Mouse (Mus musculus) forebrain, embryonic 15.5 days (tissue): ENCODE data around the gene Nipsnap2. TPM values are rescaled to one million over a fixed set of nuclear protein-coding genes. Genes with fewer than 3 reads are reported as not detected.

Source experiments
- ATAC-seq: fragments of 200-750 bp; cut with Nextera tagmentation; replicated peaks from 2 replicates; pipeline ENCODE4 v1.8.0; 2017; ENCODE audit warnings: mild to moderate bottlenecking, moderate TSS enrichment, moderate library complexity
- H3K27ac ChIP-seq: fragments of 300-500 bp; sonication (generic); replicated peaks from 2 replicates; pipeline ENCODE4 v1.5.1; 2015; ENCODE audit warnings: mild to moderate bottlenecking, inconsistent platforms
- H3K27me3 ChIP-seq: fragments of 300-500 bp; sonication (generic); 2 replicates; pipeline ENCODE4 v1.6.1; 2015; ENCODE audit warnings: inconsistent platforms
- H3K36me3 ChIP-seq: fragments of 300-500 bp; sonication (generic); 2 replicates; pipeline ENCODE4 v1.6.1; 2015; ENCODE audit warnings: mild to moderate bottlenecking, inconsistent platforms
- H3K4me1 ChIP-seq: fragments of 300-500 bp; sonication (generic); 2 replicates; pipeline ENCODE4 v1.6.1; 2015; ENCODE audit warnings: inconsistent platforms
- H3K4me2 ChIP-seq: fragments of 300-500 bp; sonication (generic); replicated peaks from 2 replicates; pipeline ENCODE4 v1.6.1; 2015; ENCODE audit warnings: mild to moderate bottlenecking, inconsistent platforms
- H3K4me3 ChIP-seq: fragments of 300-500 bp; sonication (generic); 2 replicates; pipeline ENCODE4 v1.5.1; 2015; ENCODE audit warnings: mild to moderate bottlenecking, inconsistent platforms
- H3K9ac ChIP-seq: fragments of 300-500 bp; sonication (generic); replicated peaks from 2 replicates; pipeline ENCODE4 v1.6.1; 2015; ENCODE audit warnings: mild to moderate bottlenecking, inconsistent platforms
- H3K9me3 ChIP-seq: fragments of 300-500 bp; sonication (generic); 2 replicates; pipeline ENCODE4 v1.6.1; 2016; ENCODE audit warnings: inconsistent platforms
- WGBS: fragments of 180-500 bp; shearing (Covaris S2); methylation state at CpG from one replicate; pipeline ENCODE4 v1.1.7; 2015; ENCODE audit warnings: mixed read lengths; 5-methylcytosine and 5-hydroxymethylcytosine counted together
- polyA plus RNA-seq: library from polyadenylated mRNA; unstranded; fragments of >200 nt; fragmentation: Nextera tagmentation; extraction: Ambion mirVana; gene quantifications from 2 replicates; pipeline ENCODE4 v1.2.1, GENCODE M21; 2015

Gene Nipsnap2
- polyA plus RNA-seq, 1 experiment from 2014 or later: 79.4 TPM

DNA sequence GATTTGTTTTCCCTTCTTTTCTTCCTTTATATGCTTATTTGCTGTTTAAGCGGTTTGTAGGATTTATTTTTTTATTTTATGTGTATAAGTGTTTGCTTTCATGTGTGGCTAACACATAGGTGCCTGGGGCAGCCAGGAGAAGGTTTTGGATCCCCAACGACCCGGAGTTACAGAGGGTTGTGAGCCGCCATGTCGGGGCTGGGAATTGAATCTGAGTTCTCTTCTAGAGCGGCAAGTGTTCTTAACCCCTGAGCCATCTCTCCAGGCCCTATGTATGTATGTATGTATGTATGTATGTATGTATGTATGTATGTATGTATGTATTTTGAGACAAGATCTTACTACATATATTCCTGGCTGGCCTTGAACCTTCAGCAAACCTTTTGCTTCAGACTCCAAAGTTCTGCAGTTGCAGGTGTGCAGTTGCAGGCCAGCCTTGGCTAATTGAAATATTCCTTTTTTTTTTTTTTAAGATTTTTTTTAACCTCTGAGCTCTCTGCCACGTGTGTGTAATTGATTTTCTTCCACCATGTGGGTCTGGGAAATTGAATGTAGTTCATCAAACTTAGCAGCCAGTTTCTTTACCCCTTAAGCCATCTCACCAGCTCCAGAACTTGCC, 1.0 kb downstream of the Nipsnap2 start:
- peak overlapping the region; percentile 91 for H3K4me3 ChIP-seq
- H3K27ac ChIP-seq: peak overlapping the region; percentile 93; the same call in 1 of the 2 replicates
- H3K4me1 ChIP-seq: peaks cover 11% of the 10 kb centered on the region
- peak overlapping the region; percentile 50 for H3K4me2 ChIP-seq
- no peaks in the 10 kb centered on the region for H3K36me3 ChIP-seq
- H3K9me3 ChIP-seq: no peaks in the 10 kb centered on the region
- ATAC-seq: no peak
- 15% methylated on average over 7 of the region's 7 CpGs for WGBS
- H3K9ac ChIP-seq: peak overlapping the region; percentile 96
- no peaks in the 10 kb centered on the region for H3K27me3 ChIP-seq

DNA sequence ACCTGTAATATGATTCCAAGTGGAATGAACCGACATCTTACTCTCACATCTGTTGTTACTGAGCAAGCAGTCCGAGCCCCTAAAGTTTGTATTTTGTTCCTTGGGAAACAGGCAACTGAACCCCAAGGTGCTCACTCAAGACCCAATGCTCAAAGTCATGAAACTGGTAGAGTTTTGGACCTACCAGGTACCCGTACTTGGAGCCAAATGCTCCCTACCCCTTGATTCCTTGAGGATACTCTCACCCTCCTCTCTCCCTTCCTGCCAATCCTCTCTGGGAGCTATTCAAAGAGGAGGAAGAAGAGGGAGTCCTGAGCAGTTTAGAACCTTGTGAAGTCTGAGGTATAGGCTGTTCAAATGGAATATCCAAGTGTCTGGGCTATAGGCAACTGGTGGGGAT, 1.9 kb downstream of the Nipsnap2 start:
- no peak overlapping the region for H3K27ac ChIP-seq
- H3K4me2 ChIP-seq: no peak overlapping the region
- no peak overlapping the region for H3K4me3 ChIP-seq
- H3K9ac ChIP-seq: no peak overlapping the region
- H3K9me3 ChIP-seq: no peaks in the 10 kb centered on the region
- H3K4me1 ChIP-seq: peaks cover 11% of the 10 kb centered on the region
- no peaks in the 10 kb centered on the region for H3K36me3 ChIP-seq
- no peaks in the 10 kb centered on the region for H3K27me3 ChIP-seq
- WGBS: 86% methylated on average over 3 of the region's 3 CpGs
- ATAC-seq: no peak

DNA sequence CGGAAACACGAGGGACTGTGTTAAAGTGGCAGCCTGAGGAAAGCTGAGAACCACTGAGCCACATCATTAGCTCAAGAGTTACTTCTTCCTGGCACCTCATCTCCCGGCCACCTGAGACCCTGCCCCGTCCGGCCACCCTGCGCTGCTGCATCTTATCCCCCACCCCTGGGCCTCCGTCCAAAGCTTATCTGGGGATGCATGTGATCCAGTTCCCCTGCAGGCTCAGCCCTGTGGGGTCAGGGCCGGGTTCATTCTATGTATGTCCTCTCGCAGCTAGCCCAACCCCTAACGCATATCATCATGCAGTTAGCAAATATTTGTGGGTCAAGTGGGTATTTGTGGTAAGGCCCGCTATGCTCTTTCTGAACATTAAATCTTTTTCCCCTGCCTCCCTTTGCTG, 4.4 kb downstream of the Nipsnap2 start:
- H3K4me2 ChIP-seq: no peak overlapping the region
- H3K27me3 ChIP-seq: no peaks in the 10 kb centered on the region
- no peaks in the 10 kb centered on the region for H3K36me3 ChIP-seq
- H3K4me1 ChIP-seq: peaks cover 11% of the 10 kb centered on the region
- ATAC-seq: no peak
- no peaks in the 10 kb centered on the region for H3K9me3 ChIP-seq
- H3K27ac ChIP-seq: no peak overlapping the region
- 75% methylated on average over 11 of the region's 11 CpGs for WGBS
- no peak overlapping the region for H3K9ac ChIP-seq
- no peak overlapping the region for H3K4me3 ChIP-seq

DNA sequence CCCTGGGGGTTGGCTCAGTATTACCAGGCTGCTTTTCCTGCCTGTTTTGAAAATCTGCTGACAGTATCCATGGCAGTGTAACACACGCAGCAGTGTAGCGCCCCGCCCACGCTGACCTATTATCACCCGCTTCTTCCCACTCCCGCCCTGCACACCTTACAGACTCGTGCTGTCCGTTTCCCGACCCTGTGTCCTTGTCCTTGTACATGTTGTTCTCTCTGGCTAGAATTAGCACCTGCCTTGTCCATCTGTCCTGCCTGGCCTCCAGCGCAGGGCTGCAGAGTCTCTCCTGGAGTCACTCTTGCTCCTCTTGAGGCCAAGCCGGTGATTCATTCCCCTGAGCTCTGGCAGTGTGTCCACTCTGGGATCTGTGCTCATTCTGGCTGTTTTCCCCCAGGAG, 5.5 kb downstream of the Nipsnap2 start:
- no peaks in the 10 kb centered on the region for H3K27me3 ChIP-seq
- H3K36me3 ChIP-seq: no peaks in the 10 kb centered on the region
- no peak overlapping the region for H3K4me3 ChIP-seq
- ATAC-seq: no peak
- no peak overlapping the region for H3K27ac ChIP-seq
- no peaks in the 10 kb centered on the region for H3K9me3 ChIP-seq
- WGBS: 82% methylated on average over 11 of the region's 11 CpGs
- peaks cover 11% of the 10 kb centered on the region for H3K4me1 ChIP-seq
- H3K4me2 ChIP-seq: no peak overlapping the region
- H3K9ac ChIP-seq: no peak overlapping the region

DNA sequence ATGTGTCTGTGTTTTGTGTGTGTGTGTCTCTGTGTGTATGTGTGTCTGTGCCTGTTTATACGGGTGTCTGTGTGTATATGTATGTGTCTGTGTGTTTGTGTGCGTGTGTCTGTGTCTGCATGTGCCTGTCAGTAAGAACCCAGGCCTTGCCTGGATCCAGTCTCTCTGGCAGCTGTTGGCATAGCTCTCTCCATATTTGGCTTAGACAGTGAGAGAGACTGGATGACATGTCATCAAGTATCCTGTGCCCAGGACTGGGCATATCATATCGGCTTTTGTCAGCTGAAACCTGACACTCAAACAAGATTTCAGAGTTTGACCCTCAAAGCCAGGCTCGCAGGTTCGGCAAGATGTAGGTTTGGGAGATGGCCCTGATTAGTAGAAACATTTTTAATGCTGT, 6.2 kb downstream of the Nipsnap2 start:
- H3K4me1 ChIP-seq: peaks cover 8% of the 10 kb centered on the region
- H3K9me3 ChIP-seq: no peaks in the 10 kb centered on the region
- WGBS: 88% methylated on average over 5 of the region's 5 CpGs
- no peak for ATAC-seq
- no peak overlapping the region for H3K27ac ChIP-seq
- H3K27me3 ChIP-seq: no peaks in the 10 kb centered on the region
- H3K9ac ChIP-seq: no peak overlapping the region
- H3K36me3 ChIP-seq: no peaks in the 10 kb centered on the region
- no peak overlapping the region for H3K4me2 ChIP-seq
- no peak overlapping the region for H3K4me3 ChIP-seq

DNA sequence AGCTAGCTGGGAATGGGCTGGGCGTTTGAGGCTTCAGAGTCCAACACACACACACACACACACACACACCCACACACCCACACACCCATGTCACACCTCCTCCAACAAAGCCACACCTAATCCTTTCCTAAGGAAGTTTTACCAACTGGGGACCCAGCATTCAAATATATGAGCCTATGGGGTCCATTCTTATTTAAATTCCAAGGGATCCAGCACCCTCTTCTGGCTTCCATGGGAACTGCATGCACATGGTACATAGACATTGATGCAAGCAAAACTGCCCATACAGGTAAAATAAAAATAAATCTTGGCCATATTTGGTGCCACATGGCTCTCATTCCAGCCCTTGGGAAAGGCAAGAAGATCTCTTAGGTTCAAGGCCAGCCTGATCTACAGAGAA, 16.1 kb downstream of the Nipsnap2 start:
- no peak overlapping the region for H3K9ac ChIP-seq
- WGBS: 94% methylated on average over 1 of the region's 1 CpGs
- H3K27ac ChIP-seq: no peak overlapping the region
- no peaks in the 10 kb centered on the region for H3K27me3 ChIP-seq
- peaks cover 21% of the 10 kb centered on the region for H3K36me3 ChIP-seq
- ATAC-seq: no peak
- no peaks in the 10 kb centered on the region for H3K4me1 ChIP-seq
- H3K4me3 ChIP-seq: no peak overlapping the region
- H3K9me3 ChIP-seq: no peaks in the 10 kb centered on the region
- H3K4me2 ChIP-seq: no peak overlapping the region

DNA sequence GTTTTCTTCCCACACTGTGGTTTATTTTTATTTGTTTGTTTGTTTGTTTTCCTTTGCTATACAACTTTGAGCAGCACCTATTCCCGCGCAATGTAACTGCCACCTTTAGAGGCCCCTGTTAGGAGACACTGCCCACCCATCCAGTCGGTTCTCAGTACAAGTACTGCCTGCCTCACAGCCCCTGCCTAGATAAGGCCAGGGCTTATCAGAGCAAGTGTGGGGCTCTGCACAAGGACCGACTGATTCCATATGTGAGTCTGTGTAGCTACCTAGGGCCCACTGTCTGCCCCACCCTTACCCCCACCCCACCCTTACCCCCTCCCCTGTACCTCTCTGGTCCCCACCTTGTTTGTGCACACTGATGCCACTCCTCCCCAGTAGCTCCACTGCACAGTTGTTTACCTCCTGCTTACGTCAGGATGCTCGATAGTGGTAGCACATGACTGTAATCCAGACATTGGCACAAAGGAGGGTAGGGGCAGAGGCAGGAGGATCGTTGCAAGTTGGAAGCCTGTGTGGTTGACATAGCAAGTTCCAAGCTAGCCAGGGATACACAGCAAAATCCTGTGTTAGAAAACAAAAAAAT, 18.1 kb downstream of the Nipsnap2 start:
- Histone ChIP-seq H3K27me3 (no peaks in the 10 kb centered on the region), H3K9ac (no peak overlapping the region), H3K27ac (no peak overlapping the region), H3K4me3 (no peak overlapping the region), H3K36me3 (peaks cover 32% of the 10 kb centered on the region), H3K4me2 (no peak overlapping the region), H3K9me3 (no peaks in the 10 kb centered on the region), H3K4me1 (no peaks in the 10 kb centered on the region)
- no peak for ATAC-seq
- WGBS: 89% methylated on average over 7 of the region's 7 CpGs

DNA sequence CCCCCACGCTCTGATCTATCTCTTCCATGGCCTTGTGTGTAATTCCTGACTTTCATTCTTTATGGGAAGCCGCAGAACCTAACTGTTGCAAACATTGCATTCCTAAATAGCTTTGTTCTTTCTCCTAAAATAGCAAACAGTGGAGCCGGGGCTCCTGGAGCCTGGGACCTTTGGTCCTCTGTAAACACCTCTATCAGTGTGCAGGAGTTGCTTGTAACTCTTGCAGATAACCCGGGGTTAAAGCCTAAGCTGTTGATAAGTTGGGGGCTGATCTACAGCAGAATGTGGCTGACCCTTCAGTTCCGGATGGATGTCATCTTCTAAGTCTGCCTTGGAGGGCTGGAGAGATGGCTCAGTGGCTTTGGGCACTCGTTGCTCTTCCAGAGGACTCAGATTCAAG, 19.2 kb downstream of the Nipsnap2 start:
- no peaks in the 10 kb centered on the region for H3K9me3 ChIP-seq
- peaks cover 35% of the 10 kb centered on the region for H3K36me3 ChIP-seq
- H3K4me2 ChIP-seq: no peak overlapping the region
- ATAC-seq: no peak
- no peaks in the 10 kb centered on the region for H3K4me1 ChIP-seq
- H3K9ac ChIP-seq: no peak overlapping the region
- no peaks in the 10 kb centered on the region for H3K27me3 ChIP-seq
- no peak overlapping the region for H3K27ac ChIP-seq
- WGBS: 85% methylated on average over 6 of the region's 6 CpGs
- H3K4me3 ChIP-seq: no peak overlapping the region

DNA sequence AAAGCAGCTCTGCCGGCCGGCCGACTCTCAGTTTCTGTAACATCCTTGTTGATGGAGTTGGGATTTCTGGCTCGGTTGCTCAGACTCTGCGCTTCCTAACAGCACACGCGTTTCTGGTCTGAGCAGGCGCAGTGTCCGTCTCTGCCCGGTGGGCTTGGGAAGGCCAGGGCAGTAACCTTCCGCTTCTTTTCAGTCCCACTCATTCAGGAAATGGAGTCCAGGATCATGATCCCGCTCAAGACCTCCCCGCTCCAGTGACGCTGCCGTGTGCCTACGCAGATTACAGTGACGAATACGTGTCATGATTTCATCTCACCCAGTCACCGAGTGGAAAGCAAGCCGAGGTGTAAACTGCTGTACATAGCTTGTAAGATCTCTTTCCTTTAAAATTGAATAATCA, 32.0 kb downstream of the Nipsnap2 start:
- no peak for ATAC-seq
- Histone ChIP-seq H3K36me3 (peaks cover 35% of the 10 kb centered on the region), H3K4me2 (no peak overlapping the region), H3K9me3 (no peaks in the 10 kb centered on the region), H3K9ac (no peak overlapping the region), H3K4me3 (no peak overlapping the region), H3K27ac (no peak overlapping the region), H3K4me1 (peaks cover 6% of the 10 kb centered on the region; the same call in 1 of the 2 replicates), H3K27me3 (no peaks in the 10 kb centered on the region)
- WGBS: 93% methylated on average over 20 of the region's 20 CpGs

DNA sequence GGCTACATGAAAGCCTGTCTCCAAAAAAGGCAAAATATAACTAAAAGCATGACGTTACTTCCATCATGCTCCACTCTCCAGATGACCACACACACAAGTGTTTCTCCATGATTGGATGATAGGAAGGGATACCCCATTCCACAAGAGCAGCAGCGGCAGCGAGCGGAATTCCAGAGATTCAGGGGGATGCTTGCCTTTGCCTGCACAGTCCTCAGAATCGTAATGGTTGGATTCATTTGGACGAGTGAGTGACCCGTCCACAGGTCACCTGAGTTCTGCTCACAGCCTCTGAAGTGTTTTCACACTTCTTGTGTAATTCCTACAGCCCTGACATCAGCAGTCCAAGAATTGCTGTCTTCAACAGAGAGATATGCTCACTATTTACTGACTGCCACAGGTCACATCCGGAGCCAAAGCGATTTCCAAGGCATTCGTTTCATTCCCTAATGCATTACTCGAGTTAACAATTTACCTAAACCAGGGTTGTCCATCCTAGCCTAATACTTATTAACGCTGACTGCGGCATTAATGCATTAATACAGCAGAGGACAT, 35.1 kb downstream of the Nipsnap2 start:
- 94% methylated on average over 13 of the region's 13 CpGs for WGBS
- Histone ChIP-seq H3K9ac (no peak overlapping the region), H3K36me3 (peaks cover 21% of the 10 kb centered on the region), H3K9me3 (no peaks in the 10 kb centered on the region), H3K4me3 (no peak overlapping the region), H3K27ac (peak overlapping the region; percentile 84; the same call in 1 of the 2 replicates), H3K4me1 (peaks cover 9% of the 10 kb centered on the region; the same call in 1 of the 2 replicates), H3K27me3 (no peaks in the 10 kb centered on the region), H3K4me2 (no peak overlapping the region)
- no peak for ATAC-seq

DNA sequence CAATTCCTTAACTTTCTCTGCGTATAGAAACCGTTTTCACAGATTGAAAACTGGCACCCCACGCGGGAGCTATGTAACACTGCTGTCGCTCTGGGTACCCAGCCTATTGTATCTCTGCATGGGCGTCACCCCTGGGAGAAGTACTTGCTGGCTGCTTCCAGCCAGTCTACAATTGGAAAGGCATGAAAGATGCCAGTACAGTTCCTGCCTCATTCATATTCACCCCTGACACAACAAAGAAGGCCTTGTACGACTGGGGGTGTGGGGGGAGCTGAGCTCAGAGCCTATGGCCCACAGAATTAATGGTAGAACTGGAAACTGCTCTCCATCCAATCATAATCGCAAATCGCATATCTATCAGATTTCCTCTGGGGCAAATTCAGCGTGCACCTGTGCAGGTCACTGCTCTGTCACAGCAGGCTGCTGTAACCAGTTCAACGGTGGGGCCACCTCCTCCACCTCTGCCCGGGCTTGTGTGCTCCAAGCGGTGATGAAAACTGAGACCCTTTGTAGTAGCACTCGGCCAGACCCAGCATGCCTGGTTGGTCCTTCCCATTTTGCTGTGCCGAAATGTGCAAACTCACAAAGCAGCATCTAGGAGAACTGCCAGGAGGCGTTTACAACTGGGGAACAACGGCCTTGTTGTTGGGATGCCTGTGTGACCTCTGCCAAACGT, 37.1 kb downstream of the Nipsnap2 start:
- Histone ChIP-seq H3K4me3 (no peak overlapping the region), H3K27me3 (no peaks in the 10 kb centered on the region), H3K4me2 (no peak overlapping the region), H3K9me3 (no peaks in the 10 kb centered on the region), H3K9ac (no peak overlapping the region), H3K36me3 (peaks cover 19% of the 10 kb centered on the region; the same call in 1 of the 2 replicates), H3K4me1 (peaks cover 9% of the 10 kb centered on the region; the same call in 1 of the 2 replicates), H3K27ac (peak overlapping the region; percentile 84)
- 24% methylated on average over 18 of the region's 18 CpGs for WGBS
- ATAC-seq: peak; percentile 93
